Mouse (Mus musculus): Measurements from ENCODE around the gene Lrfn4.
A peak's percentile ranks its signal among the peaks of the same experiment; 100 is the strongest.
"Not testable (repeated sequence)": the region's sequence is repeated elsewhere in the genome, so short reads cannot be mapped to it uniquely, and the experiment has no call there.

Lrfn4 gene

GRCm38 (mm10) chr19:4612181-4612961 is 3.1 kb downstream of the Lrfn4 start:
- no peak for DNase-seq (ENCODE audit: low read depth, low spot score)

- no peak for DNase-seq (ENCODE audit: low read depth, low spot score)
These were observed 5.4 kb downstream of the Lrfn4 start for GRCm38 (mm10) chr19:4610109-4610508.

DNA sequence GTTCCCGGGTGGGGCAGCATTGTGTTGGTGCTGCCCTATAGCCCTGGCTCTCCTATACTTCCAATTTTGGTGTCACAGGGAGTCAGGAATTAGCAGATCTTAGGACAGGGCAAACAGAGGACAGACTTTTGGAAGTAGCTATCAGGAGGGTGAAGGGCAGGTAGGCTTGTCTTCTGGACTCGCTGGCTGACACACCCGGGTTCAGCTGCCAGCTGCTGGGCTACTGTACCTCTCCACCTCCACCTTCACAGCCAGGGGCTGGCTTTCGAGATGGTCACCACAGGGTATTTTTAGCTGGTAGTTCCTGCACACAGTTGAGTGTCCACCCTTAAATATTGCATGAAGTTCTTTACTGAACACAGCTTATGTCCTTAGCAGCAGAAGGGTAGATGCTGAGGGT is 7.0 kb downstream of the Lrfn4 start:
- no peak for DNase-seq (ENCODE audit: low read depth, low spot score)

- no peak for DNase-seq (ENCODE audit: low read depth, low spot score)
These were observed 8.1 kb downstream of the Lrfn4 start for GRCm38 (mm10) chr19:4607406-4607805.

DNA sequence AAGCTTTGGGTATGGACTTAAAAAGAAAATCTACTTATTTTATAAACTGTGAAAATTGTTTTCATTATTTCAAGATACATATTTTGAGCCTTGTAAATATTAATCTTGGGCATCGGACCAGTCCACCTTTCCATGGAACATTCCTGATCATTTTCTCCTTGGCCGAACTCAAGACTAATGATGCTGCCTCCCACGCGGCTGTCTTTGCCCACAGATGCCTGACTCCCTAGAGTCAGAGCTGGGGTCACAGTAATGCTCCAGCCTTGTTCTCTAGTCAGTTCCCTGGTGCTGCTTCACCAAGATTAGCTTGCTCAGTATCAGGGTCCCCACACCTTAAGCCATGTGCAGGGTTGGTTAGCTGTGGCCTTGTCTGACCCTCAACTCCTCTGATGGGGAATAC is 9.8 kb downstream of the Lrfn4 start:
- DNase-seq (ENCODE audit: low read depth, low spot score) = no peak

GRCm38 (mm10) chr19:4603801-4604723 is 11.4 kb downstream of the Lrfn4 start:
- DNase-seq (ENCODE audit: low read depth, low spot score) = peak; percentile 49

GRCm38 (mm10) chr19:4602459-4602858 is 13.0 kb downstream of the Lrfn4 start:
- DNase-seq (ENCODE audit: low read depth, low spot score) = no peak

DNA sequence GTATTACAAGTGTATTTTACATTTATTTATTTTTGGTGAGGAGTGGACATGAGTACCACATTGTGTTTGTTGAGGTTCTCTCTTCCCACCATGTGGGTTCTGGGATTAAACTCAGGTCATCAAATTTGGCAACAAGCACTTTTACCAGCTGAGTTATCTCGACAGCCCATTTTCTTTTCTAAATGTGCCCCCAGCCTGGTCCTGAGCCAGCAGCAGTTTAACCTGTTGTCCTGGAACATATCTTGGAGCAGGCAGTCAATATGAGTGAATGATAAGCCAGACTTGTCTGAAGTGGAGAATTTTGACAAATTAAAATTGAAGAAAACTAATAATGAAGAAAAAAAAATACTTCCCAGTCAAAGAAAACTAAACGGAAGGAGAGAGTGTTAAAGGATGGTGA is 19.4 kb downstream of the Lrfn4 start:
- DNase-seq (ENCODE audit: low read depth, low spot score) = no peak

- no peak for DNase-seq (ENCODE audit: low read depth, low spot score)
These were observed 21.5 kb downstream of the Lrfn4 start for GRCm38 (mm10) chr19:4593792-4594522.

GRCm38 (mm10) chr19:4590025-4590424 is 25.4 kb downstream of the Lrfn4 start:
- peak; percentile 40 for DNase-seq (ENCODE audit: low read depth, low spot score)

GRCm38 (mm10) chr19:4589081-4589480 is 26.4 kb downstream of the Lrfn4 start:
- DNase-seq (ENCODE audit: low read depth, low spot score) = no peak

- DNase-seq (ENCODE audit: low read depth, low spot score) = no peak
These were observed 27.0 kb downstream of the Lrfn4 start for GRCm38 (mm10) chr19:4588430-4588829.

DNA sequence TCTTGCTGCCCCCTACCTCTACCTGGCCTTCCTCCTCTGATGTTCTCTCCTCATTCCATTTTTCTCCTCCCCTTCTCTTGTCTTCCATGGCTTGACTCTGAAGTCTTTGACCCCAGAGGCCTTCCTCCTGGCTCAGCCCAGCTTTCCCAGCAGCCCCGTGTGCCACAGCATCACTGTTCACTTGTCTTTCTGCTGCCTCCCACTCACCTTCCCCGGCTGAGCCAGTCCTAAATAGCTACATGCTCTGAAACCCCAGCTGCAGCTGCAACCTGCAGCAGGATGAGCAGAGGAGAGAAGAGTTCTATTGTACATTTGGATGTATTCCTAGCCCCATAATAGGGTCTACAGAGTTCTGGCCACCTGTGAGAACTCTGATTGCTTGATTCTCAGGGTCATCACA is 28.0 kb downstream of the Lrfn4 start:
- no peak for DNase-seq (ENCODE audit: low read depth, low spot score)

- DNase-seq (ENCODE audit: low read depth, low spot score) = not testable (repeated sequence)
These were observed 28.7 kb downstream of the Lrfn4 start for GRCm38 (mm10) chr19:4586783-4587182.

GRCm38 (mm10) chr19:4583856-4584255 is 31.6 kb downstream of the Lrfn4 start:
- no peak for DNase-seq (ENCODE audit: low read depth, low spot score)

- no peak for DNase-seq (ENCODE audit: low read depth, low spot score)
These were observed 36.2 kb downstream of the Lrfn4 start for GRCm38 (mm10) chr19:4579296-4579695.

DNA sequence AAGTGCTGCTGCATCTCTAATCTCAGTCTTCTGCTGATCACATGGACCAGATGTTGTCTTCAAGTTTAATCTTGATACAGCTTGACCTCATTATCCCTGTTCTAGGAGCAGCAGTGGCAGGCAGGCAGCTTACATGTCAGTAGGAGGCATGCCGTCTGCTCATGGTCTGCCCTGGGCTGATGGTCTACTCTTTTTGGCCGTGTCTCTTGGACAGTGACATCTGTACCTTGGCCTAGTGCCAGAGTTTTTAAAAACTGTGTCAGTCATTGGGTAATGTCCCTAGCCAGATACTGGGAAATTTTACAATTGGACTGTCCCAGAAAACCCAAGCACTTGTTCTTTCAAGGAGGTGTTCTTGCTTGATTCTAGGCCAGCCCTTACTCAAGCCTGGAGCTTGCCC is 36.7 kb downstream of the Lrfn4 start:
- no peak for DNase-seq (ENCODE audit: low read depth, low spot score)

DNA sequence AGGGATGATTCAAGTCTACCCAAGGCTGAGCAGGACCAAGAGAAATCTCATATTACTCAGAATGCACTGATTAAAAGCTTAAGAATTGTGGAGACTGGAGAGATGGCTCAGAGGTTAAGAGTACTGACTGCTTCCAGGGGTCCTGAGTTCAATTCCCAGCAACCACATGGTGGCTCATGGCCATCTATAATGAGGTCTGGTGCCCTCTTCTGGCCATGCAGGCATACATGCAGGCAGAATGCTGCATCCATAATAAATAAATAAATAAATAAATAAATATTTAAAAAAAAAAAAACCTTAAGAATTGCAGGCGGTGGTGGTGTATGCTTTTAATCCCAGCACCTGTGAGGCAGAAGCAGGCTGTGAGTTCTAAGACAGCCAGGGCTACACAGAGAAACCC is 42.2 kb downstream of the Lrfn4 start:
- peak; percentile 16 for DNase-seq (ENCODE audit: low read depth, low spot score)

- no peak for DNase-seq (ENCODE audit: low read depth, low spot score)
These were observed 43.0 kb downstream of the Lrfn4 start for GRCm38 (mm10) chr19:4572467-4572866.

DNA sequence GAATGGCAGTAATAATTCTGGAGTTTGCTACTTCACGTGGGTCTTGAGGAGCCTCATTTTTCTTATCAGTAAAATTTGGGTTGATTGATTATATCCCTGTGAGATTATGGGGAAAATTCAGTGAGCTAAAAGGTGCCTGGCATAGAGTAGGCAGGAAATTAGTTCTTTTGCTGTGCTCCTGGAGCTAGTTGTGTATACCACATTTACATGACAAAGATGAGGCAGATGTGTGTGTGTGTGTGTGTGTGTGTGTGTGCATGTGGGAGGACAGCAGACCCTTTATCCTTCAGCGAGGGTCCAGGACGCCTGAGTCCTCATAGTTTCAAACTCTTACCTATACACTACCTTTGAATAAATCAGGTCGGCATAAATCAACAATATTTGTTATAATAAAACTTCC is 43.4 kb downstream of the Lrfn4 start:
- DNase-seq (ENCODE audit: low read depth, low spot score) = no peak

GRCm38 (mm10) chr19:4571658-4572057 is 43.8 kb downstream of the Lrfn4 start:
- no peak for DNase-seq (ENCODE audit: low read depth, low spot score)

DNA sequence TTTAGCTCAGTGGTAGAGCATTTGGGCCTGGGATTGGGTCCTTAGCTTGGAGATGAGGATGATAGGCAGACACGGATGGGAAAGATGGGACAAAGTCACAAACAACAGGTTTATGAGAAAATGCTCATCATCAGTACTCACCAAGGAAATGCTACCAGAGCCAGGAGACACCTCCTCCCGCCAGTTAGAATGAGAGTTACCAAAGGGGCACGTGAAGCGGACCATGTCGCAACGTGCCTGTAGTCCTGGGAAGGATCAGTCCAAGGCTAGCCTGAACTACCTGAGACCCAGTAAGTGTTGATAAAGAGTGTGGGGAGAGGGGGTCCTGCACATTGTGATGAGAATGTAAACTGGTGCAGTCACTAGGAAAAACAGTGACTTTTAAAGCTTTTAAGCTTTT is 44.7 kb downstream of the Lrfn4 start:
- no peak for DNase-seq (ENCODE audit: low read depth, low spot score)

All from CD4-positive, CD25-positive, alpha-beta regulatory T cell, adult 2 months (primary cell).